Mouse (Mus musculus): ENCODE results near the gene Phf2. TPM values are rescaled to one million over a fixed set of nuclear protein-coding genes. Genes with fewer than 3 reads are reported as not detected.

The Phf2 gene
- polyA plus RNA-seq, 1 experiment: 20.1 TPM

- H3ac ChIP-seq (ENCODE audit: control insufficient read depth, insufficient read length, low read depth): no peak overlapping the region
- H3K79me2 ChIP-seq (ENCODE audit: control insufficient read depth, insufficient read depth): no peaks in the 10 kb centered on the region
- H3K36me3 ChIP-seq (ENCODE audit: control insufficient read depth, insufficient read depth): no peaks in the 10 kb centered on the region
- no peaks in the 10 kb centered on the region for H3K79me3 ChIP-seq (ENCODE audit: low read depth)
- no peak for TF ChIP-seq FOSL1 (IDR thresholded peaks at IDR 0.05; ENCODE audit: insufficient read depth, low read length, poor library complexity, severe bottlenecking)
- no peak for TF ChIP-seq MAX (IDR thresholded peaks at IDR 0.05)
- TF ChIP-seq CEBPB (IDR thresholded peaks at IDR 0.05; ENCODE audit: low read depth): no peak
- TF ChIP-seq CTCF (IDR thresholded peaks at IDR 0.05; ENCODE audit: control insufficient read depth, insufficient read depth, insufficient read length): no peak
- no peak for TF ChIP-seq MYOD1 (IDR thresholded peaks at IDR 0.05; ENCODE audit: control insufficient read depth, insufficient read length, low read depth)
- TF ChIP-seq USF1 (IDR thresholded peaks at IDR 0.05; ENCODE audit: low read depth): no peak
- no peak for TF ChIP-seq MYOG (IDR thresholded peaks at IDR 0.05; ENCODE audit: control insufficient read depth, extremely low read depth, insufficient read length)
- peaks cover 5% of the 10 kb centered on the region for H3K27me3 ChIP-seq (ENCODE audit: control insufficient read depth, insufficient read depth, insufficient read length)
- H3K4me3 ChIP-seq (ENCODE audit: insufficient read depth, poor library complexity, severe bottlenecking): no peak overlapping the region
These were observed 86.2 kb downstream of the Phf2 start for GRCm38 (mm10) chr13:48784594-48785298.

- Histone ChIP-seq H3K27me3 (ENCODE audit: control insufficient read depth, insufficient read depth, insufficient read length) (peaks cover 5% of the 10 kb centered on the region), H3K4me3 (ENCODE audit: insufficient read depth, poor library complexity, severe bottlenecking) (no peak overlapping the region), H3K79me3 (ENCODE audit: low read depth) (no peaks in the 10 kb centered on the region), H3K79me2 (ENCODE audit: control insufficient read depth, insufficient read depth) (no peaks in the 10 kb centered on the region), H3K36me3 (ENCODE audit: control insufficient read depth, insufficient read depth) (no peaks in the 10 kb centered on the region), H3ac (ENCODE audit: control insufficient read depth, insufficient read length, low read depth) (no peak overlapping the region)
- TF ChIP-seq CEBPB (IDR thresholded peaks at IDR 0.05; ENCODE audit: low read depth) (no peak), USF1 (IDR thresholded peaks at IDR 0.05; ENCODE audit: low read depth) (no peak), MAX (IDR thresholded peaks at IDR 0.05) (no peak), MYOD1 (IDR thresholded peaks at IDR 0.05; ENCODE audit: control insufficient read depth, insufficient read length, low read depth) (no peak), FOSL1 (IDR thresholded peaks at IDR 0.05; ENCODE audit: insufficient read depth, low read length, poor library complexity, severe bottlenecking) (no peak), CTCF (IDR thresholded peaks at IDR 0.05; ENCODE audit: control insufficient read depth, insufficient read depth, insufficient read length) (no peak), MYOG (IDR thresholded peaks at IDR 0.05; ENCODE audit: control insufficient read depth, extremely low read depth, insufficient read length) (no peak)
These were observed 86.8 kb downstream of the Phf2 start for GRCm38 (mm10) chr13:48784151-48784550.

- no peaks in the 10 kb centered on the region for H3K79me2 ChIP-seq (ENCODE audit: control insufficient read depth, insufficient read depth)
- no peaks in the 10 kb centered on the region for H3K79me3 ChIP-seq (ENCODE audit: low read depth)
- TF ChIP-seq MYOD1 (IDR thresholded peaks at IDR 0.05; ENCODE audit: control insufficient read depth, insufficient read length, low read depth) (no peak), USF1 (IDR thresholded peaks at IDR 0.05; ENCODE audit: low read depth) (no peak), MYOG (IDR thresholded peaks at IDR 0.05; ENCODE audit: control insufficient read depth, extremely low read depth, insufficient read length) (no peak), FOSL1 (IDR thresholded peaks at IDR 0.05; ENCODE audit: insufficient read depth, low read length, poor library complexity, severe bottlenecking) (no peak), CEBPB (IDR thresholded peaks at IDR 0.05; ENCODE audit: low read depth) (no peak), CTCF (IDR thresholded peaks at IDR 0.05; ENCODE audit: control insufficient read depth, insufficient read depth, insufficient read length) (no peak)
- H3K4me3 ChIP-seq (ENCODE audit: insufficient read depth, poor library complexity, severe bottlenecking): no peak overlapping the region
- H3ac ChIP-seq (ENCODE audit: control insufficient read depth, insufficient read length, low read depth): no peak overlapping the region
- peaks cover 5% of the 10 kb centered on the region for H3K27me3 ChIP-seq (ENCODE audit: control insufficient read depth, insufficient read depth, insufficient read length)
- H3K36me3 ChIP-seq (ENCODE audit: control insufficient read depth, insufficient read depth): no peaks in the 10 kb centered on the region
These were observed 87.9 kb downstream of the Phf2 start for GRCm38 (mm10) chr13:48782727-48783725.

GRCm38 (mm10) chr13:48780345-48781010 is 90.4 kb downstream of the Phf2 start:
- H3K79me3 ChIP-seq (ENCODE audit: low read depth): no peaks in the 10 kb centered on the region
- H3K36me3 ChIP-seq (ENCODE audit: control insufficient read depth, insufficient read depth): no peaks in the 10 kb centered on the region
- no peaks in the 10 kb centered on the region for H3K79me2 ChIP-seq (ENCODE audit: control insufficient read depth, insufficient read depth)
- no peak overlapping the region for H3K4me3 ChIP-seq (ENCODE audit: insufficient read depth, poor library complexity, severe bottlenecking)
- TF ChIP-seq CTCF (IDR thresholded peaks at IDR 0.05; ENCODE audit: control insufficient read depth, insufficient read depth, insufficient read length) (no peak), USF1 (IDR thresholded peaks at IDR 0.05; ENCODE audit: low read depth) (no peak), MYOD1 (IDR thresholded peaks at IDR 0.05; ENCODE audit: control insufficient read depth, insufficient read length, low read depth) (no peak), MYOG (IDR thresholded peaks at IDR 0.05; ENCODE audit: control insufficient read depth, extremely low read depth, insufficient read length) (no peak), MAX (IDR thresholded peaks at IDR 0.05) (no peak), FOSL1 (IDR thresholded peaks at IDR 0.05; ENCODE audit: insufficient read depth, low read length, poor library complexity, severe bottlenecking) (no peak), CEBPB (IDR thresholded peaks at IDR 0.05; ENCODE audit: low read depth) (no peak)
- no peaks in the 10 kb centered on the region for H3K27me3 ChIP-seq (ENCODE audit: control insufficient read depth, insufficient read depth, insufficient read length)
- no peak overlapping the region for H3ac ChIP-seq (ENCODE audit: control insufficient read depth, insufficient read length, low read depth)
